Mouse (Mus musculus) midbrain, embryonic 12.5 days (tissue): Measurements from ENCODE around the gene Zbtb20. TPM values are rescaled to one million over a fixed set of nuclear protein-coding genes. Genes with fewer than 3 reads are reported as not detected.

ENCODE experiments used
- ATAC-seq: fragments of 200-750 bp; cut with Nextera tagmentation; 2 replicates; pipeline ENCODE4 v1.8.0; 2017; ENCODE audit warnings: low read depth, moderate TSS enrichment, moderate library complexity; ENCODE audit not compliant: low FRiP score
- H3K27ac ChIP-seq: fragments of 300-500 bp; sonication (generic); replicated peaks from 2 replicates; pipeline ENCODE4 v1.5.1; 2016; ENCODE audit warnings: mild to moderate bottlenecking
- H3K27me3 ChIP-seq: fragments of 300-500 bp; sonication (generic); 2 replicates; pipeline ENCODE4 v1.6.1; 2016; ENCODE audit warnings: mild to moderate bottlenecking
- H3K36me3 ChIP-seq: fragments of 300-500 bp; sonication (generic); 2 replicates; pipeline ENCODE4 v1.6.1; 2016
- H3K4me1 ChIP-seq: fragments of 300-500 bp; sonication (generic); 2 replicates; pipeline ENCODE4 v1.6.1; 2016
- H3K4me2 ChIP-seq: fragments of 300-500 bp; sonication (generic); replicated peaks from 2 replicates; pipeline ENCODE4 v1.6.1; 2016; ENCODE audit warnings: mild to moderate bottlenecking, moderate library complexity
- H3K4me3 ChIP-seq: fragments of 300-500 bp; sonication (generic); 2 replicates; pipeline ENCODE4 v1.5.1; 2016; ENCODE audit warnings: mild to moderate bottlenecking
- H3K9ac ChIP-seq: fragments of 300-500 bp; sonication (generic); replicated peaks from 2 replicates; pipeline ENCODE4 v1.6.1; 2016; ENCODE audit warnings: mild to moderate bottlenecking, moderate library complexity
- H3K9me3 ChIP-seq: fragments of 300-500 bp; sonication (generic); 2 replicates; pipeline ENCODE4 v1.6.1; 2016; ENCODE audit warnings: mild to moderate bottlenecking
- WGBS: fragments of 180-500 bp; shearing (Covaris S2); methylation state at CpG from one replicate; pipeline ENCODE4 v1.1.7; 2016; 5-methylcytosine and 5-hydroxymethylcytosine counted together
- polyA plus RNA-seq: library from polyadenylated mRNA; unstranded; fragments of >200 nt; fragmentation: Nextera tagmentation; extraction: Ambion mirVana; gene quantifications from 2 replicates; pipeline ENCODE4 v1.2.1, GENCODE M21; 2016

The Zbtb20 gene
- polyA plus RNA-seq, 1 experiment from 2014 or later = 80.8 TPM

- H3K9ac ChIP-seq = no peak overlapping the region
- peaks cover 17% of the 10 kb centered on the region; the same call in 1 of the 2 replicates for H3K4me1 ChIP-seq
- 78% methylated on average over 7 of the region's 7 CpGs for WGBS
- no peaks in the 10 kb centered on the region for H3K36me3 ChIP-seq
- no peak overlapping the region for H3K27ac ChIP-seq
- H3K4me2 ChIP-seq = no peak overlapping the region
- no peaks in the 10 kb centered on the region for H3K9me3 ChIP-seq
- ATAC-seq = no peak
- no peaks in the 10 kb centered on the region for H3K27me3 ChIP-seq
- no peak overlapping the region for H3K4me3 ChIP-seq
Measured at GRCm38 (mm10) chr16:43360838-43361480, 485.3 kb downstream of the Zbtb20 start.

GRCm38 (mm10) chr16:43362651-43363300 lies 487.1 kb downstream of the Zbtb20 start:
- Histone ChIP-seq H3K4me1 (peaks cover 17% of the 10 kb centered on the region; the same call in 1 of the 2 replicates), H3K9me3 (no peaks in the 10 kb centered on the region), H3K4me3 (no peak overlapping the region), H3K27me3 (no peaks in the 10 kb centered on the region), H3K9ac (no peak overlapping the region), H3K4me2 (no peak overlapping the region), H3K36me3 (no peaks in the 10 kb centered on the region), H3K27ac (no peak overlapping the region)
- 86% methylated on average over 9 of the region's 9 CpGs for WGBS
- 0 out of 2 replicates have a peak, but pooled peaks have one; percentile 23 for ATAC-seq

GRCm38 (mm10) chr16:43363316-43363715 lies 487.6 kb downstream of the Zbtb20 start:
- Histone ChIP-seq H3K4me2 (no peak overlapping the region), H3K27me3 (no peaks in the 10 kb centered on the region), H3K4me1 (peaks cover 17% of the 10 kb centered on the region; the same call in 1 of the 2 replicates), H3K4me3 (no peak overlapping the region), H3K27ac (no peak overlapping the region), H3K9ac (no peak overlapping the region), H3K9me3 (no peaks in the 10 kb centered on the region), H3K36me3 (no peaks in the 10 kb centered on the region)
- no peak for ATAC-seq
- 74% methylated on average over 6 of the region's 6 CpGs for WGBS

GRCm38 (mm10) chr16:43363751-43364515 lies 488.3 kb downstream of the Zbtb20 start:
- Histone ChIP-seq H3K4me2 (no peak overlapping the region), H3K4me1 (peaks cover 17% of the 10 kb centered on the region; the same call in 1 of the 2 replicates), H3K9me3 (no peaks in the 10 kb centered on the region), H3K27ac (no peak overlapping the region), H3K4me3 (no peak overlapping the region), H3K27me3 (no peaks in the 10 kb centered on the region), H3K36me3 (no peaks in the 10 kb centered on the region), H3K9ac (no peak overlapping the region)
- peak; percentile 30; the same call in 1 of the 2 replicates for ATAC-seq
- 37% methylated on average over 7 of the region's 7 CpGs for WGBS

GRCm38 (mm10) chr16:43364516-43364910 lies 488.8 kb downstream of the Zbtb20 start:
- no peak for ATAC-seq
- Histone ChIP-seq H3K4me1 (peaks cover 17% of the 10 kb centered on the region; the same call in 1 of the 2 replicates), H3K36me3 (no peaks in the 10 kb centered on the region), H3K4me3 (no peak overlapping the region), H3K9me3 (no peaks in the 10 kb centered on the region), H3K9ac (no peak overlapping the region), H3K27me3 (no peaks in the 10 kb centered on the region), H3K4me2 (no peak overlapping the region), H3K27ac (no peak overlapping the region)
- WGBS = 94% methylated on average over 6 of the region's 6 CpGs

GRCm38 (mm10) chr16:43365277-43365676 lies 489.6 kb downstream of the Zbtb20 start:
- Histone ChIP-seq H3K4me2 (no peak overlapping the region), H3K27ac (no peak overlapping the region), H3K36me3 (no peaks in the 10 kb centered on the region), H3K4me3 (no peak overlapping the region), H3K27me3 (no peaks in the 10 kb centered on the region), H3K9ac (no peak overlapping the region), H3K4me1 (peaks cover 17% of the 10 kb centered on the region; the same call in 1 of the 2 replicates), H3K9me3 (no peaks in the 10 kb centered on the region)
- ATAC-seq = no peak
- 93% methylated on average over 3 of the region's 3 CpGs for WGBS

- no peak for ATAC-seq
- WGBS = 84% methylated on average over 3 of the region's 3 CpGs
- no peak overlapping the region for H3K27ac ChIP-seq
- no peak overlapping the region for H3K4me3 ChIP-seq
- no peak overlapping the region for H3K4me2 ChIP-seq
- no peaks in the 10 kb centered on the region for H3K27me3 ChIP-seq
- H3K36me3 ChIP-seq = no peaks in the 10 kb centered on the region
- no peak overlapping the region for H3K9ac ChIP-seq
- no peaks in the 10 kb centered on the region for H3K9me3 ChIP-seq
- H3K4me1 ChIP-seq = no peaks in the 10 kb centered on the region
Measured at GRCm38 (mm10) chr16:43370496-43371020, 494.9 kb downstream of the Zbtb20 start.

- Histone ChIP-seq H3K27ac (no peak overlapping the region), H3K9me3 (no peaks in the 10 kb centered on the region), H3K4me2 (no peak overlapping the region), H3K4me3 (no peak overlapping the region), H3K36me3 (no peaks in the 10 kb centered on the region), H3K9ac (no peak overlapping the region), H3K27me3 (no peaks in the 10 kb centered on the region), H3K4me1 (no peaks in the 10 kb centered on the region)
- WGBS = 79% methylated on average over 6 of the region's 6 CpGs
- no peak for ATAC-seq
Measured at GRCm38 (mm10) chr16:43376782-43377181, 501.1 kb downstream of the Zbtb20 start.

GRCm38 (mm10) chr16:43379351-43380325 lies 504.0 kb downstream of the Zbtb20 start:
- H3K4me2 ChIP-seq = no peak overlapping the region
- 87% methylated on average over 7 of the region's 7 CpGs for WGBS
- H3K9me3 ChIP-seq = no peaks in the 10 kb centered on the region
- no peak for ATAC-seq
- no peak overlapping the region for H3K27ac ChIP-seq
- H3K4me1 ChIP-seq = no peaks in the 10 kb centered on the region
- H3K4me3 ChIP-seq = no peak overlapping the region
- H3K9ac ChIP-seq = no peak overlapping the region
- H3K27me3 ChIP-seq = no peaks in the 10 kb centered on the region
- H3K36me3 ChIP-seq = no peaks in the 10 kb centered on the region

- ATAC-seq = no peak
- H3K36me3 ChIP-seq = no peaks in the 10 kb centered on the region
- 88% methylated on average over 2 of the region's 2 CpGs for WGBS
Measured at GRCm38 (mm10) chr16:43381183-43381582, 505.5 kb downstream of the Zbtb20 start.

GRCm38 (mm10) chr16:43383149-43383740 lies 507.6 kb downstream of the Zbtb20 start:
- WGBS = 84% methylated on average over 7 of the region's 7 CpGs
- Histone ChIP-seq H3K27me3 (no peaks in the 10 kb centered on the region), H3K36me3 (no peaks in the 10 kb centered on the region), H3K4me2 (no peak overlapping the region), H3K9ac (no peak overlapping the region), H3K4me1 (peaks cover 3% of the 10 kb centered on the region; the same call in 1 of the 2 replicates), H3K27ac (no peak overlapping the region), H3K9me3 (no peaks in the 10 kb centered on the region), H3K4me3 (no peak overlapping the region)
- ATAC-seq = no peak

More at GRCm38 (mm10) chr16:43381183-43381582, 505.5 kb downstream of the Zbtb20 start:
- H3K9me3 ChIP-seq = no peaks in the 10 kb centered on the region
- no peak overlapping the region for H3K4me3 ChIP-seq
- no peaks in the 10 kb centered on the region; the same call in 1 of the 2 replicates for H3K4me1 ChIP-seq
- no peak overlapping the region for H3K9ac ChIP-seq
- no peaks in the 10 kb centered on the region for H3K27me3 ChIP-seq
- no peak overlapping the region for H3K27ac ChIP-seq
- no peak overlapping the region for H3K4me2 ChIP-seq
